Mouse (Mus musculus) liver, adult 2 months (tissue): Measurements from ENCODE around the gene Katna1.

ENCODE experiments used
- CTCF ChIP-seq: fragments of 200-500 bp; IDR thresholded peaks from 2 replicates; pipeline ENCODE4 v1.5.1; 2011; ENCODE audit warnings: low read depth, low read length, control low read depth
- POLR2A ChIP-seq: fragments of 200-500 bp; IDR thresholded peaks from 2 replicates; pipeline ENCODE4 v1.6.1; 2011; ENCODE audit warnings: low read length, control low read depth; ENCODE audit not compliant: insufficient read depth; ENCODE audit errors: extremely low read depth

GRCm38 (mm10) chr10:7731582-7731981, 5.8 kb downstream of the Katna1 start:
- TF ChIP-seq CTCF (no peak), POLR2A (no peak)
